Mouse (Mus musculus) adrenal gland, adult 18-20 months (tissue): ENCODE data around the gene Thrap3. TPM values are rescaled to one million over a fixed set of nuclear protein-coding genes. Genes with fewer than 3 reads are reported as not detected.
A peak's percentile ranks its signal among the peaks of the same experiment; 100 is the strongest.

ENCODE experiments used
- DNase-seq, 2 experiments: peaks; one replicate each; pipeline ENCODE4 v3.0.0; 2021 to 2022; ENCODE audit warnings: low spot score in 2 of 2
- total RNA-seq, 2 experiments: library from RNA; stranded (reverse); gene quantifications; 1 replicate in 1 of 2; 2 replicates in 1 of 2; pipeline ENCODE4 v1.2.3; 2021

Thrap3 gene
- total RNA-seq, 2 experiments from 2014 or later, result 142 to 182 TPM

DNA sequence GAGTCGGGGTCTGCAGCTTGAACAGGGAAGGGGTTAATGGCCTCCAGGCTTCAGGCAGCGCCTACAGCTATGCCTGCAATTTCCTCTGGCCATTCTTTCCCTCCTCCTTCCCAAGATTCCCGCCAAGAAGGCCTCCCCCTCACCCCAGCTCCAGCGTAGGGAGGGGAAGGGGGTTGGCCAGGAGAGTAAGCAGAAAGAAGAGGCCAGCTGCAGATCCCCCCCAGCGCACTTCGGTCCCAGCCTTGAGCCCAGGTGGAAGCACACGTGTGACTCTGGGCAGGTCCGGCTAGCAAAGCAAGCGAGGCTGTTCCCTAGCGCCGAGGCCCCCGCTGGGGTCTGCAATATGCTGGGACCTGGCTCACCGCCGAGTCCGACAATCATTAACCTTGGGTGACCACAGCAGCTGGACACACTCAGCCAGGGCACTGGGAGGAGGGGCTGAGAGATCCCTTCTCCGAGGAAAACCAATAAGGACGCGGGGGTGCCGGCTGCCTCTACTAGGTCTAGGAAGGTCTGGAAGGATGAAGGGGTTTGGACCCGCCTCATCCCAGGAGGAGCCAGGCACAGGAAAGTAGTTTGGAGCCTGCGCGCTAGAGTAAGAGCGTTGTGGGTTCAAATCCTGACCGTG lies 54.9 kb downstream of the Thrap3 start, which contains the start of gene Eva1b:
TSS of gene Eva1b (plus strand) at position 212 of the 628 bp plus-strand sequence.
- no peak for DNase-seq

DNA sequence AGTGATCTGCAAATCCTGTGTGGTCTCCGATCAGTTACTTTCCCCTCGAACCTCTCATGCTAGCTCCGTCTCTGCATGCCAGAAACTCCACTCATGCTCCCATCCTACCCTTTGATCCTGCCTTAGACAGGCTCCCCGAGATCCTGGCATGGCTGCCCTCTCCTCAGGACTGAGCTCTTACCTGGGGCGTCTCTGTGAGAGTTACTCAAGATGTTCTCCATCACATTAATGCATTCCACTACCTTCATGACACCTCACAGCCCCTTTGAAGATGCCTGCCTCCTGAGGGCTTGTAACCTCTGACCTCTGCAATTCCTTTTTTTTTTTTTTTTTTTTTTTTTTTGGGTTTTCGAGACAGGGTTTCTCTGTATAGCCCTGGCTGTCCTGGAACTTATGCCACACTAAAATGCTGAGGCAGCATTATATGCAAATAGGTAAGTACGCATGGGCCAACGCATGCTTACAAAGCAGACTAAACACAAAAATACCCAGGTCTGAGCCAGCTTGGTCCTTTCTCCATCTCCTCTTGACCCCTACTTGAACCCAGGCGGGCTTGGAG lies 55.5 kb downstream of the Thrap3 start:
- no peak for DNase-seq

DNA sequence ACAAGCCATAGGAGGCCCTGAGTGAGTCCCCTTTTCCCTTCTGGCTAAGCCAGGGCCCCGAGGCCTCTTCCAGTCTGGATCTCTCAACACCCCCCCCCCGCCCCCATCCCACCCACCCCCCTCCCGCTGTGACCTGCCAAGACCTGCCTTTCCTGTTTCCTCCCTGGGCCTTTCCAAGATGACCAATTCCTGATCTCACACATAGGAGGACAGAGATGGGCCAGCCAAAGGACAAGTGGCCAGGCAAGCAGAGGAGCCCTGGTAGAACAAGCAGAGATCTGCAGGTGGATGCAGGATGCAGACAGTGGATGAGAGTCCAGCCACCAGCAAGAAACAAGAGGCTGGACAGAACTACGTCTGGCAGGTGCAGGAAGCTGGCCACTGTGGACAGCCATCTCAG lies 57.2 kb downstream of the Thrap3 start:
- no peak for DNase-seq

DNA sequence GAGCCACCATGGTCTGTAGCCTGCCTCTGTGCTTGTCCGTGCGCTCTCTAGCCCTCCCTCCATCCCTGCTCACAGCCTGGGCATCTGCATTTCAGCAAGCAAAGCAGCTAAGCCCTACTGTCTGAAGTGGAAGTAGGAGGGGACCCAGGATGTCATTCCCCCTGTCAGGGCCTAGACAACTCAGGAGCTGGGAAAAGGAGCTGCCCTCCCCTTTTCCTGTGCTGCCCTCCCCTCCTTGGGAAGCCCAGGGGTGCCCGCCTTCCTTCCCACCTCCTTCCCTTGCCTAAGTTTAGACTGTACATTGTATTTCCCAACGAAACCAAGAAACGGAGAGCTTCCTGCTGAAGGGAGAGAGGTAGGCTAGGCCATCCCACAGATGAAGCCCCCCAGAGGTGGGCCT lies 61.5 kb downstream of the Thrap3 start:
- DNase-seq, result no peak

DNA sequence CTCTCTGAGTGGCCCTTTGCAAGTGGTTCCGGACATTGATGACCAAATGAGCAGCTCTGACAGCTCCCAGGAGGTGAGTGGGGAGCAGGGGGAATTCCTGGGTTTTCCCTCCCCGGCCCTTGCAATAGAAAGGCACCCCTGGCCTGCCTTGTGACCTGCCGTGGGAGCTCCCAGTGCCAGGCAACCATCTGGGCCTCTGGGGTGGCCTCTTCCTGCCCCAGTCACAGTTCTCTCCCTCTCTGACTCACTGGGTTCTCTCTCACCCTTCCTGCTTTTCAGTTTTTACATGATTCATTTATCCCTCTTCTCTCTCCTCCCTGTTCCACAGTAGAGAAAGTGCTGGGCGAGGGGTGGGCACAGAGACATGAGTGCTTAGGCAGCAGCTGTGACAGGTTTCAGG lies 64.8 kb downstream of the Thrap3 start:
- DNase-seq, result no peak

DNA sequence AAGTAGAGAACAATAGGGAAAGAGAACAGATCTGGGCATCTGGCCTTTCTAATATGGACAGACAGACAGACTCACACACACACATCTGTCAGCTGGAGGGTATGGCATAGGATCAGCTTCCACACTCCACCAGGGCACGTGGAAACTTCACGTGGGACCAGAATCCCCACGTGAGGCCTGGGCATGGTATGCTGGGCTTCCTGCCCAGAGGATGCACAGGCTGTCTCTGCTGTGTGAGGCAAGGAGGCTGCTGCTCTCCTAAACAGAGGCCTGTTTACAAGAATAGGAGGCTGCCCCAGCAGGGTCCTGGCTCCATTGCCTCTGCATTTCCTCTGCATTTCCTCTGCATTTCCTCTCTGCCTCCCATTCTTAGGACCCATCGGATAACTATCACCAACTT lies 67.9 kb downstream of the Thrap3 start:
- DNase-seq, result no peak

DNA sequence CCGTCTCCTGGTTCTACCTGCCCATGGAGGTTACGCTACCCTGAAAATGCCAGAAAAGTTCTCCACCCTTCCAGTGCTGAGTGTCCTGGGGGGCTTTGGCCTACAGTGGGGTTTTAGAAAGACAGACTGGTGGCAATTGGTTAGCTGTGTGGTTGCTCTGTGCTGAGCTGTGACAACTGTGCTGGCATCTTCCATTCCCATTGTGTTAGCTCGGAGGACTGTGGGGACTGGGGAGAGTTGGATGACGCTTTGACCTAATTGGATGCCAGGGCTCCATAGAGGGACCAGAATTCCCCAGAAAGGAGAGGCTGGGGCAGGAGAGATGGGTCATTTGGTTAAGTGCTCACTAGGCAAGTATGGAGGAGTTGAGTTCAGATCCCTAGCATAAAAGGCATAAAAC lies 68.3 kb downstream of the Thrap3 start:
- no peak for DNase-seq

DNA sequence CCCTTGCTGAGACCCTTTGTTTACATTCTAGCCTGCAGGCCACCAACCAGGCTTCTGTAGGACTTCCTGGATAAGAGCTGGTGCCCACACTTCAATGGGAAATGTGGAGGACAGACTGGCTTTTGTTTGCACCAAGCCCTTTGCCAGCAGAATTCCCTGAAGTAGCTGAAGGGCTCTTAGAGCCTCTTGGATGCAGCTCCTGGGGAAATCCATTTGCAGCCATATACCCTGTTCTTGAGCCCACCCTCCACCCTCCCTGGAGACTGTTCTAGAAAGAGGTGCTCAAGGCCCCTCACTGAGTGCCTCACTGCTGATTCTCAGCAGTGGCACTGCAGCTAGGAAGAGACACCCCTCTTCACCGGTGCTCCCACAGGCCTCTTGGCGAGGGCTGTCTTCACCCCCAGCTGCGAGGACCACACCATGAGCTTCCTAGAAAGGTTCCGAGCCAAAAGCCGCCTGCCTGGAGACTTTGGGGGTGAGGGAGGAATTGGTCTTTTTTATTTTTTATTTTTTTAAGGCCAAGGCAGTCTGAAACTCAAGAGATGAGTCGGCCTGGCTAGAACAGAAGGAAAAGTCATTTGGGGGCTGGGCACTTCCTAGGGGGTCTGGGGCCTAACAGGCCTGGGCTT lies 69.8 kb downstream of the Thrap3 start:
- DNase-seq, result no peak

DNA sequence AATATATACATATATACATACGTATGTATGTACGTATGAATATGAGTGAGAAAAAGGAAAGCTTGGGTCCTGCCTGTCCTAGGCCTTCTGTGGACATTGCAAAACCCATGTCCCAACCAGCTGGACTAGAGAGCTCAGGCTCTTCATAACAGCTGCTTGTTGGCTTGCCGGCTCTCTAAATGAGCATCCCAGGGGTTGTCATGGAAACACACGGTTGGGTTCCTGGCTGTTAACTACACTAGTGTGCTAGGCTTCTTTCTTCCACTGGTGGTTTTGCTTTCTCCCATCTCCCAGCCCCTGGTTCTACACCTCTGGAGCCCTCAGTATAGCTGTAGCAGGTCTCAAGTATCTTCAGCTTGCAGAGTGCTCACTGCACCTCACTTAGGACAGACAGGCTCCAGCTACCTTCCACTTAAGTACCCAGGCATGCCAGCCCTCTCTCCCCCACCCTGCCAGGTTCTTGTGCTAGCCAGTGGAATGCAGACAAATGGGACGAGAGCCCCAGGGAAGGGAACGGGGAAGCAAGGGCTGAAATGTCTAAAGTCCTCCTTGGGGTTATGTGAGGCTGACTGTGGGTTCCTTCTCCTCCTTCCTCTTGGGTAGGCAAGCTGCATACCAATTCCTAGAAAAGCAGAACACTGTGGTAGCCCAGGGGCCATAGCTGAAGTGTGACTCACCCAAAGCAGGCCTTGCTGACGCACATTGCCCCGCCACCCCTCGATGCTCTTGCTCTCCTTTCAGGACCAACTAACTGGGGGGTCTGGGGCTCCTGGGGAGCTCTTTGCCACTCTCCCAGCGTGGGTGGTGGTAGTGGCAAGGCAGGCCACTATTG lies 71.1 kb downstream of the Thrap3 start:
- peak in 1 of 2 experiments; percentile 42 for DNase-seq

DNA sequence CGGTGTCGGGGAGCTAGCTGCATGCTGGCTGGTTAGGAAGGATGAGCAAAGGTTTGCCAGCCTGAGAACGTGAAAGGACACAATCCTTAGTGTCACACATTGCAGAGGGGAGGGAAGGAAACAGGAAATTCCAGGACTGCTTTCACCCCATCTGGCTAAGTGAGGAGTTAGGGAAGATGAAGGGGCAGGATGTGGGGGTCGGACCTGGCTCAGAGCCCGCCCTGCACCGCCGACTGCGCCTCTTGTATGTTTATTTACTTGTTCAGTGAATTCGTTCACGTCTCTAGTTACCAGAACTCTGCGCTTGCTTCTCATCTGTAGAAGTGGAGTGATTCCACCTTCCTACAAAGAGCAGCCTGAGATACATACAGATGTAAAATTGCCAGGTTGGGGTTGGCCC lies 72.1 kb downstream of the Thrap3 start:
- no peak for DNase-seq

DNA sequence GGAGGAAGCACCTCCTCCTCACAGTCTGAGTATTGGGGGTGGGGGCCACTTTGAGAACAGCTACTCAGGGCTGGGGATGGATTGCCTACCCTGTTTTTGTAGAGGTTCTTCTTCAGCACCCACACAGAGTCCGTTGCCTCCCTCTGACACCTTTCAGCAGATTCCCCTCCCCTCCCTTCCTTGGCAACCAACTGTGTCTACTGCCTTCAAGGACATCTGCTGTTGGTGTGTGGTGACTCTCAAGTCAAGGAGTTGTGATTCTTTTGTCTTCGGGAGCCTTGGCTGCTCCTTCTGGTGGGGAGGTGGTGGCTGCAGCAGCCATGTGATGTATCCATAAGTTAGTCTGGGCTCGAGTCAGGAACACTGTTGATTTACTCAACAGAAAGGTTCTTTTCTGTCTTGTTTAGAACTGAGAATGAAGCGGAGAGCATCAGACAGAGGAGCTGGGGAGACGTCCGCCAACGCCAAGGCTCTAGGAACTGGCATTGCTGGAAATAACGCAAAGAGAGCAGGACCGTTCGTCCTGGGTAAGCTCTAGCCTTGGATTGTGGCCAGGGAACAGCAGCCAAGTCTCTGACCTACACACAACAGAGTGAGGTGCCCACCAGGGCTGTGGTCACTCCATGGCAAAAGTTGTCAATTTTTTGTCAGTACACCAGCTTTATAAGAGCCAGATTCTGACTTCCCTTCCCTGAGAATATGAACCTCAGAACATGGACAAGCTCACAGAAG lies 79.1 kb downstream of the Thrap3 start:
- DNase-seq, result no peak

DNA sequence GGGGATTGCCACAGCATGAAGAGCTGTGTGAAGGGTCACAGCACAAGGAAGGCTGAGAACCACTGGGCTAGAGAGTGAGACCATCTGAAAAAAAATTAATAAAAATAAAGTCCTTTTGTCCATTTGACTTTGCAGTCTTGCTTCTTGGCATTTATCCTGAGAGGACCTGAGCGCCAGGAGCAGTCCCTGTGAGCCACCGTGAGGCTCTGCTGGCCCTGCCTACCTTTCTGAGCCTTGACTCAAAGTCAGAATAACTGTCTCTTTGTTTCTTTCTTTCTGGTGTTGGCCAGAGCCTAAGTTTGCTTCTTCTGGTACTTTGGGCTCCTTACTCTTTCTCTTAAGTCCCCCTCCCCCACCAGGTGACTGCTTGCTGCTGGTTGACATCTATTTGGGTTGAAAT lies 82.1 kb downstream of the Thrap3 start:
- no peak for DNase-seq

DNA sequence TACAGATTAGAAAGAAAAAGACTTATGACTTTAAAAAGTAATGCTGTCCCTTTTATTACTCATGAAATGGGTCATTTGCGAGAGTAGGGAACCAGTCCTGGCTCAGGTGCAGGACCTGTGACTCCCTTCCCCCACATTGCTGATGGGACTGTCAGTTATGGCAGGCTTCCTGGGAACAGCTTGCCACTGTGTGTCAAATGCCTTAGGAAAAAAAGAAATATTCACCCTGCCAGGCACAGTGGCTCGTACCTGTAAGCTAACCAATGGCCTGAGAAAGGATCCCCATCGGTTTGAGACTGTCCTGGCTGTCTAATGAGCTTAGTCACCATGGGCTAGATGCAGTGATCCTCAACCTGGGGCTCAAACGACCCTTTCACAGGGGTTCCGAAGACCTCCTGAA lies 82.5 kb downstream of the Thrap3 start:
- DNase-seq, result no peak

DNA sequence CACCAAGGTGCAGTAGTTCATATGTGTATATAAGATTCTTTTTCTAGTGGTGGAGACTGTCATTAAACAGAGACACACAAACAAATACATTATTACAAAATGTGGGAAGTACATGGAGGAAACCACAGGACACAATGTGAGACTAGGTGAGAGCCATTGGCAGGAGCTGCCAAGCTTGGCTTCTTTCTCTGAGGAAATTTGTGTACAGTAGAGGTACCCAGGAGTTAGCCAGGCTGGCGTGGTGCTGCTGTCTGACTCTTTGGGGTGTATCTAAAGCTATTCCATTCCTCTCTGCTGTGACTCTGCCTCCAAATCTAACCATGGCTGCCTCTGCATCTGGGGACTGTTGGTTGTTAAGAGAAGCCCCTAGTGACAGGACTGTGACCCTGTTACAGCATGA lies 83.5 kb downstream of the Thrap3 start:
- no peak for DNase-seq

DNA sequence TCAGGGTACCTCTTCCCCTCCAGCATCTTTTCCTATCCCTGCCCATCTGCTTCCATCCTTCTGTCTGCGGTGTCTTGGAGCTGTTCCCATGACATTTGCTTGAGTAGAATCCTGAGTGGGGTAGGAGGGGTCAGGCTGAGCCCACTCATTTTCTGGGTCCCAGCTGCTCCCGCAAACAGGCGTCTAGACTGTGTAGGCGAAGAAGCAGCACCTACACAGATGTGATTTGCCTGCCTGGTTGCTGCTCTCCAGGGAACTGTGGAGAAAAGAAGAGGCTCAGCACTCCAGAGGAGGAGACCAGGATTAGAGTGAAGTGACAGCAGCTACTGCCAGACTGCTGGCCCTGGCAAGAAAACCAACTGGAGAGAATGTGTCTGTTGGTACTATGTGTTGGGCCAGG lies 83.9 kb downstream of the Thrap3 start:
- DNase-seq, result no peak

DNA sequence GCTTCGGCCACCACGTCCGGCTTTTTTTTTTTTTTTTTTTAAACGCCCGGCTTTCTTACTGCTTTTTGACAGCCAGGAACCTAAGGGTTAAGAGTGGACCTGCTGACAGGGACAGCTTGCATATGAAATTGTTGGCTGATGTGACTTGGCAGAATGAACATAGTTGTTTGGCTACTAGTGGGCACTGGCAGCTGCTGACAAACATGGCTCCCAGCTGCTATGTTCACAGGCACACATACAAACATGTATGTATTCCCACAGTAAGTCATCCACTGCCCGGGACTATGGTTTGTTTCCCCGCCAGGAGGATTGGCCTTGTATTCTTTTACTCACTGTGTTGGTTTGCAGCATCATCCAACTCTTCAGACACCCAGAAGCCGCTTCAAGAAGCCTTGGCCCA lies 85.4 kb downstream of the Thrap3 start:
- DNase-seq, result no peak

DNA sequence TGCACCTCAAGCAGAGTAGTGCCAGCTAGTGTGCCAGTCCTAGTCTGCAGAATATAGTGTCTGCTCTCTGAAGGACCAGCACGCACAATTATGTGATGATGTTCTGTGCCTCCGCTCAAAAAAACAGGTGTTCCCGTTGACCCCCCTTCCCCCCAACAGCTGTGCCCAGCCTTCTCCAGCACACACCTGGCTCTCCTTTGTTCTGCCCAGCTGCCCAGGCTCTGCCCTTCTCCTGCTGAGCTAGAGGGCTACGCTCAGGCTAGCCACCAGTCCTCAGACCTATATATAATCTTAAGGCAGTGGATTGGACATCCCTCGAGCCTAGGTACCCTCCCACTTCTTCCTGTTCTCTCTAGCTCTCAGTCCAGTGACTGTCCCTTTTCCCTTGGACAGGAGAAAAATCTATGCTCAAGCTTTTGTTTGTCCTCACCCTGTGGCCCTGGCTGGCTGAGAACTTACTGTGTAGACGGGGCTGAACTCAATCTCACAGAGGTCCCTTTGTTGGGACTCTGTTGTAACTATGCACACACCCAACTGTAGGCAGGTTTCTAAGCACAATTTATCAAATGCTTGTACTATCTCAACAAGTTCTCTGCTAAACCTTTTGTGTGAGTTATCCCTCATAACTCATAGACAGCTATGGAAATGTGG lies 86.6 kb downstream of the Thrap3 start:
- DNase-seq, result no peak

DNA sequence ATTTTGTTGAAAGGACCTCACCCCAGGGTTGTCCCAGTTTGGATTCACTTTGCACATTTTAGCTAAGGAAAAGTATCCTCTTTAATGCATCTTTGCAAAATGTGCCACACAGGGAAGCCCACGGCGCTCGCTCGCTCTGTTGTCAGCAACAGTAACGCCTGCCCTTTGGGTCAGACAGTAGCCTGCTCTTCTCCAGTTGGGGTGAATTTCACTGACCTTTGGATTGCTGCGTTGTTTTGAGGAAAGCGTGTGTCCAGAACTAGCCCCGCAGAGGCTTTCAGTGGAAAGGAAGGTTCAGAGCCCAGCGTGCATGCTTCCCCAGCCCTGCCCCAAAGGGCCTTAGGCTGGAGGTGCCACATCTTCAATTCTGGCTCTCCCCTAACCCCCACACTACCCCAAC lies 87.1 kb downstream of the Thrap3 start:
- DNase-seq, result no peak
